ENCODE assay signal across 8 mouse cellular contexts in the genomic region with DNA sequence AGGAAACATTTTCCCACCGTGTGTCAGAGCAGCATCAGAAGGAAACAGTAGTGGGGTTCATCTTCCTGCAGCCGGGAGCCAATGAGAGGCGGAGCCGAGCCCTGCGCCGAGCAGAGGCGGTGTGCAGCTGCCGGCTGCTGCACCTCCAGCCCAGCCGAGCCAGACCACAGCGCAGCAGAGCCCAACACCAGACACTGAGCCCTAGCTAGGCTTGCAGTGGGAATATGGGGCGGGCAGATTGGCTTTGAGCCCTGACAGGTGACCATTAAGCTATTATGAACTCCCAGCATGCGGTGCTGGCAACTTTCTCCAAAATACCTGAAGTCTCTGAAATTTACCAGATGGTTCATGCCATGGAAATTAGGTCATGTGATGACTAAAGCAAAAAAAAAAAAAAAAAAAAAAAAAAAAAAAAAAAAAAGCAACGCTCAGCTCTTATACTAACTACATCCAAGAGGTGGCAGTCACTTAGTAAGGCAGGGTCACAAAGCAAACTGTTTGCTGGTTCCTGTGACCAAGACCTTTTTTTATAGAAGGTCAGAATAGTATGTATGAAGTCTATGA.
DNase-seq lines count a peak whose midpoint lies in the region; ATAC-seq and TF ChIP-seq lines count a peak whose summit lies in the region.

No protein-coding gene starts in this region.

- peak; percentile 43; the same call in 1 of the 2 replicates for TF ChIP-seq CTCF in kidney, postnatal 0 days (IDR thresholded peaks at IDR 0.05; ENCODE audit: low read depth)

- H3K9ac ChIP-seq in heart, embryonic 13.5 days, result peak overlapping the region; percentile 79
- peak overlapping the region; percentile 39 for H3K9ac ChIP-seq in kidney, postnatal 0 days (ENCODE audit: low read depth, low read length)
- peak overlapping the region; percentile 67 for H3K9ac ChIP-seq in liver, embryonic 13.5 days
- H3K9ac ChIP-seq in stomach, embryonic 14.5 days (replicated peaks; ENCODE audit: low read depth, low read length), result no peak overlapping the region

- H3K4me3 ChIP-seq in heart, embryonic 13.5 days, result peak overlapping the region; percentile 60
- peak overlapping the region; percentile 34 for H3K4me3 ChIP-seq in kidney, postnatal 0 days (replicated peaks; ENCODE audit: low read depth, low read length)
- peak overlapping the region; percentile 66 for H3K4me3 ChIP-seq in liver, embryonic 13.5 days (replicated peaks)
- peak overlapping the region; percentile 28 for H3K4me3 ChIP-seq in stomach, embryonic 14.5 days (ENCODE audit: low read depth, low read length)

- peak overlapping the region; percentile 80 for H3K4me2 ChIP-seq in heart, embryonic 13.5 days
- H3K4me2 ChIP-seq in kidney, postnatal 0 days (ENCODE audit: low read length), result peak overlapping the region; percentile 55
- peak overlapping the region; percentile 68 for H3K4me2 ChIP-seq in liver, embryonic 13.5 days
- H3K4me2 ChIP-seq in stomach, embryonic 14.5 days (replicated peaks; ENCODE audit: low read depth, low read length), result peak overlapping the region; percentile 36

- 2% methylated on average over 13 of the region's 13 CpGs for WGBS in heart, embryonic 13.5 days
- under 1% methylated on average over 13 of the region's 13 CpGs for WGBS in kidney, postnatal 0 days
- WGBS in liver, embryonic 13.5 days (ENCODE audit: insufficient replicate concordance), result under 1% methylated on average over 13 of the region's 13 CpGs
- under 1% methylated on average over 13 of the region's 13 CpGs for WGBS in stomach, embryonic 14.5 days

- peak; percentile 90 for DNase-seq in CD4-positive helper T cell, adult 2 months (ENCODE audit: low read depth, low spot score)
- peak; percentile 98 for DNase-seq in brain, adult 2 months (ENCODE audit: low read depth, low spot score)
- peak; percentile 89 for DNase-seq in kidney, postnatal 0 days (ENCODE audit: low spot score)
- peak; percentile 68 for DNase-seq in liver, embryonic 13.5 days
- peak; percentile 69 to 72 for DNase-seq in natural killer cell, adult 2 months (ENCODE audit: low spot score in 2 of 2)

- no peaks in the 10 kb centered on the region for H3K9me3 ChIP-seq in heart, embryonic 13.5 days
- H3K9me3 ChIP-seq in kidney, postnatal 0 days (replicated peaks; ENCODE audit: low read length), result no peaks in the 10 kb centered on the region
- H3K9me3 ChIP-seq in liver, embryonic 13.5 days (replicated peaks), result no peaks in the 10 kb centered on the region
- no peaks in the 10 kb centered on the region for H3K9me3 ChIP-seq in stomach, embryonic 14.5 days (ENCODE audit: control insufficient read depth, low read depth, low read length)

- peaks cover 26% of the 10 kb centered on the region for H3K36me3 ChIP-seq in heart, embryonic 13.5 days
- H3K36me3 ChIP-seq in kidney, postnatal 0 days (ENCODE audit: insufficient read depth, low read length), result no peaks in the 10 kb centered on the region
- H3K36me3 ChIP-seq in liver, embryonic 13.5 days, result no peaks in the 10 kb centered on the region
- H3K36me3 ChIP-seq in stomach, embryonic 14.5 days (ENCODE audit: control insufficient read depth, insufficient read depth, low read length), result peaks cover 5% of the 10 kb centered on the region; the same call in 1 of the 2 replicates

- H3K27me3 ChIP-seq in heart, embryonic 13.5 days (replicated peaks), result no peaks in the 10 kb centered on the region
- H3K27me3 ChIP-seq in kidney, postnatal 0 days (ENCODE audit: insufficient read depth, low read length), result no peaks in the 10 kb centered on the region
- H3K27me3 ChIP-seq in liver, embryonic 13.5 days, result no peaks in the 10 kb centered on the region
- H3K27me3 ChIP-seq in stomach, embryonic 14.5 days (ENCODE audit: control insufficient read depth, insufficient read depth, low read length), result no peaks in the 10 kb centered on the region

- peak overlapping the region; percentile 88 for H3K27ac ChIP-seq in heart, embryonic 13.5 days (replicated peaks)
- peak overlapping the region; percentile 79 for H3K27ac ChIP-seq in kidney, postnatal 0 days
- peak overlapping the region; percentile 84 for H3K27ac ChIP-seq in liver, embryonic 13.5 days
- H3K27ac ChIP-seq in stomach, embryonic 14.5 days (ENCODE audit: low read length), result no peak overlapping the region

- ATAC-seq in erythroid progenitor cell, adult 5-6 weeks (replicated peaks; ENCODE audit: low FRiP score, poor library complexity, severe bottlenecking), result peak; percentile 95
- ATAC-seq in heart, embryonic 13.5 days (ENCODE audit: extremely low read depth, insufficient number of reproducible peaks, low FRiP score, low TSS enrichment), result peak; percentile 78
- peak; percentile 95 for ATAC-seq in kidney, postnatal 0 days (replicated peaks; ENCODE audit: low FRiP score, low read depth)
- peak; percentile 98 for ATAC-seq in liver, embryonic 13.5 days (ENCODE audit: low read depth)
- peak; percentile 94 for ATAC-seq in stomach, embryonic 14.5 days (ENCODE audit: insufficient number of reproducible peaks, insufficient read depth, low FRiP score, low read depth)

- peaks cover 11% of the 10 kb centered on the region for H3K4me1 ChIP-seq in heart, embryonic 13.5 days
- H3K4me1 ChIP-seq in kidney, postnatal 0 days (replicated peaks; ENCODE audit: insufficient read depth, low read length), result no peaks in the 10 kb centered on the region
- peaks cover 24% of the 10 kb centered on the region for H3K4me1 ChIP-seq in liver, embryonic 13.5 days (replicated peaks)
- H3K4me1 ChIP-seq in stomach, embryonic 14.5 days (ENCODE audit: control insufficient read depth, insufficient read depth, low read length), result no peaks in the 10 kb centered on the region
